Mouse (Mus musculus): ENCODE results near the gene Sox4.

Sox4 gene

DNA sequence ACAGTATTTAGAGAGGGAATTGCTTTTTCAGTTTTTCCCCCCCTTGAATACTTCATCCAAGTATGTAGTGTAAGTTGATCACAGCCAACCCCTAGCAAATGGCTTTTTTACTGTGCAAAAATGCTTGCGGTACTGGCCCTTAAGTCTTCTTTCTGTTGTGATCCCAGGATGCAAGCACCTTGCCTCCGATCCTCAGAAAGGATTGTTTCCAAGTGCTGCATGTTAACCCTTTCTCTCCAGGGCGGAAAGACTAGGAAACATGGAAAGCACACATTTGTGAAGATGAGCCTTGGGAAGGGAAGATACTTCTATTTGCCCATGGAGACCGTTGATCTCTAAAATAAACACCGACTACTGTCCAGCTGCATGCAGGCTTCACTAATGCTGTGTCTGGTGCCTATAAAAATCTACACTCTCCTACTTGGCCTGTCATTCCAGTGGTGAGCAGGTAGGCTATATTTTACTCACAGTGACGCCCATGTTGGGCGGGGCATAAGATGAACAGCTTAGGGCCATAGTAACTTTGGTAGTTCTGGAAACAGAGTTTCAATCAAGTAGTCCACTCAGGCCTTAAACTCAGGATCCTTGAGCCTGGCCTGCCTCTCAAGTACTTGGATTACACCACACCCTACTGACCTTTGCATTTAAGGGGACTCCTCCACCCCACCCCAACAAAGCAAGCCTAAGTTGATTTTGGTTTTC, 5.6 kb downstream of the Sox4 start:
- no peak for DNase-seq (ENCODE audit: low spot score)

DNA sequence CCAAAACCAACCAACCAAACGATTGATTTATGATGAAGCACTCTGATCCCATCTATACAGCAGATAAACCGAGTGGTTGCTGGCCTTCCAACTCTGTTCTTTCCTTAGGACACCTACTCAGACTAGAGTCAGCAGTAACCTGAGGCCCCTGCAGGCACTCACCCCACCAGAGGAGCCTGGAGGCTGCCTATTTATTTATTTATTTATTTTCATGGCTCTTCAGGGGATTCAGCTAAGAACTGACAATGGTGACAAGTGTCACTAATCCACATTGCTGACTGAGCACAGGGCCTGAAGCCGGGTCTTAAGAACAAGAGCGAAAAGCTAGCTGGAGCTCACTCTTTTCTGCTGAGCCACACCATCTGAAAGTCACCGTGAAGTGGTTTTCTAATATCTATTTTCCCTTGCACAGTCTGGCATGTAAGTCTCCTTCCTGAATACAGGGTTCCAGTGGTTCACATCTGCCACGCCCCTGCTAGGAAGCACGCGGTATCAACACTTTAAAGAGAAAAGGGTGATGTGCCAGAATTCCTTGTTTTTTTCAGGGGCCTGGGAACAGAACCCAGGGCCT, 6.9 kb downstream of the Sox4 start:
- DNase-seq (ENCODE audit: low spot score): no peak

DNA sequence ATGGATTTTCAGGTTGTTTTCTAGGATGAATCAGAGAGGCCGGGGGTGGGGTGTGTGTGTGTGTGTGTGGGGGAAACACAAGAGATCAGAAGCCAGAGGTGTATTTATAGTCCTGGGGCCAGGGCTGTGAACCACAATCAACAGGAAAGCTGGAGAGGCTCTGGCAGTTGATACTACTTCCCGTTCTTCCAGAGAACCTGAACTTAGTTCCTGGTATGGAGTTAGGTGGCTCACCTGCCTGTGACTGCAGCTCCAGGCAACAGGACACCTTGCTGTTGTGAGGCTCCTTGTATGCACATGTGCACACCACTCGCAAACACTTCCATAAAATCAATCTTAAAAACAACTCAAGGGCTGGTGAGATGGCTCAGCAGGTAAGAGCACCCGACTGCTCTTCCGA, 7.8 kb downstream of the Sox4 start:
- DNase-seq (ENCODE audit: low spot score): no peak

GRCm38 (mm10) chr13:28942926-28943325, 10.6 kb downstream of the Sox4 start:
- DNase-seq (ENCODE audit: low spot score): no peak

DNA sequence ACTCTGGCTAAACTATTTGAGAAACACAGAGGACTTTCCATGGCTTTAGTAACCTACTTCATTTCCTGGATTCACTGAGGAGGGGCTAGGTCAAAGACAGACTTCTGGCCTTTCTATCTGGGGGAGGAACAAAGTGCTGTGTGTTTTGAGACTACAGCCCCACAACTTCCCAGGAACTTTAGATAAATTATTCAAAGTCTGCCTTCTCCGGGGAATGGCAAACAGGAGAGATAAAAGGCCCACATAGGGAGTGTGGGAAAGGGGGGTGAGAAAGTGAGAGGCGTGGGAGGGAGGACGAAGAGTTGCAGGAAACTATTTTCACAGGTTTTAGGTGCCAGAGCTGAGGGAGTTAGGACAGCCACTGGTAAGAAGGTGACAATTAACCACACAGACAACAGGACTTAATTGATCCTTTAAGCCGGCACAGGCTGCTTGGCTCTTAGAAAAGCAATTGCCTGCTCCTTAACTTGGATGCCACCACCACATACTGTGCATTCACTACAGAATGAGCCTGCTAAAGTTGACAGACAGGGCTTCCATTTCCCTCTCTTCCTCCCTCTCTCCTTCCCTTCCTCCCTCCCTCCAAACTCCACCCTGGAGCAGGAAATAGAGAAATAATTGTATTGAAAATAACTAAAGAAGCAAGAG, 11.4 kb downstream of the Sox4 start:
- DNase-seq (ENCODE audit: low spot score): peak; percentile 22

- DNase-seq (ENCODE audit: low spot score): peak; percentile 57
Observed at GRCm38 (mm10) chr13:28933375-28933774, 20.1 kb downstream of the Sox4 start.

DNA sequence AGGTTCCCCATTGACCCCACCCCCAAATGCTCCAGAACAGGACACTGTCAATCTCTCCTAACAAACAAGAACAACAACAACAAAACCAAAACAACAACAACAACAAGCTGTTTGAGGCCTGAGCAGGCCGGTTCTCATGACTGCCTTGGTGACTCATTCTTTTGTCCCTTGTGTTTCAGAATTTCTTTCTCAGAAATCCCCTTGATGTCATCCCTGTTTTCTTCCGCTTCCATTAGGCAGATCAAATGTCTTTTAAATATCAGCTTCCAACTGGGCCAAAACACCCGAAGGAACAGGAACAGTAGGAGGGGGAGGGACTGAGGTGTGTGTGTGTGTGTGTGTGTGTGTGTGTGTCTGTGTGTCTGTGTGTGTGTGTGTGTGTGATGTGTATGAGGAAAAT, 21.7 kb downstream of the Sox4 start:
- DNase-seq (ENCODE audit: low spot score): no peak

GRCm38 (mm10) chr13:28931266-28931665, 22.2 kb downstream of the Sox4 start:
- DNase-seq (ENCODE audit: low spot score): no peak

- DNase-seq (ENCODE audit: low spot score): no peak
Observed at GRCm38 (mm10) chr13:28930364-28930763, 23.1 kb downstream of the Sox4 start.

DNA sequence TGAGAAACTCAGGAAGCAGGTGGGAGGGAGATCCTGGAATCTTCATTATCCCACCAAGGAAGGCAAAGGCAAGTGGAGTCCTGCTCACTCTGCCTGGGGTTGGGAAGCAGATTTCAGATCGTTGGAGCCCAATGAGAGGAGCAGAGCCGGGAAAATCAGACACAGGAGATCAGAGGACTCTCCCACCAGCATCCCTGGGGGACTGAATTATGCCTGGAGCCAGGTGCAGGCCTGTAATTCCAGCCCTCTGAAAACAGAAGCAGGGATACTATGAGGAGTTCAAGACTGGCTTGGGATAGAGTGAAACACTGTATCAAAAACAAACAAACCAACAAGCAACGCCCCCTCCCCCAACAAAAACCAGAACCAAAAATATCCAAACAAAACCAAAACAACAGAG, 23.6 kb downstream of the Sox4 start:
- DNase-seq (ENCODE audit: low spot score): no peak

DNA sequence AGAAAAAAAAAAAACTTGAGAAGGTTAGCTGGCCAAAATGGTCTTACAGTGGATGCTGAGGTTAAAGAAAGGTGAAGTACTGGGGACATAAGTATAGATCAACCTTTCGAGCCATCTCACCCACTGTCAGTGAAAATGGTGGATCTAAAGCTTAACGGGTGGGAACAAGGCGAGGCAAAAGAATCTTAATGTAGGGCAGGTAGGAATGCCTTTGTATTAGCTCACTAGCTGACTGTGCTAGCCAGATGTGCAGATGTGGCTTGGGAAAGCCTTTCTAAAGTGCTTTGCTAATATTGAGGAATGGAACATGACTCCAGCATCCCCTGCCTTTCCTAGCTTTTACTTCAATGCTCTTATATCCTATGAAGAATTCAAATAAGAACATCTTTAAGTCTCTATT, 30.4 kb downstream of the Sox4 start:
- no peak for DNase-seq (ENCODE audit: low spot score)

- DNase-seq (ENCODE audit: low spot score): no peak
Observed at GRCm38 (mm10) chr13:28917379-28918250, 35.9 kb downstream of the Sox4 start.

DNA sequence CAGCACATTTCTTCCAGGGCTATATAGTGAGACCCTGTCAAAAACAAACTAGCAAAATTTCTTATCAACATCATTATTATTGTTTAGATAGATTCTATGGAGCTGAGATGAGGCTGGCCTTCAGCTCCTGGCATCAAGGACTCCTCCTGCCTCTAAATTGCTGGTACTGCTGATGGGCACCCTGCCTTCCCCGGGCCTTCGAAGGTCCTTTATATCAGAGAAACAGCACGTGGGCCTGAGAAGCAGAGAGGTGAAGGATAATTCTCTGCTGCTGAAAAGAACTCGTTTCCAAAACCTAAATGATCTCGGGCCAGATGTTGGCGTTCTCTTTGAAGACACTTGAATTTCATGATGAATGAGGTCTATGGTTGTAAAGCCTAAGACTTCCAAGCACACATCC, 39.9 kb downstream of the Sox4 start:
- DNase-seq (ENCODE audit: low spot score): peak; percentile 65

GRCm38 (mm10) chr13:28906981-28907380, 46.5 kb downstream of the Sox4 start:
- DNase-seq (ENCODE audit: low spot score): no peak

Data from ovary, adult 18-20 months (tissue).